Mouse (Mus musculus) ES-Bruce4 (cell line): ENCODE data around the gene Hdac9. TPM values are rescaled to one million over a fixed set of nuclear protein-coding genes. Genes with fewer than 3 reads are reported as not detected.

ENCODE experiments used
- H3K27ac ChIP-seq: 2 replicates; pipeline ENCODE4 v1.5.1; 2012; ENCODE audit warnings: low read length, inconsistent platforms; ENCODE audit not compliant: insufficient read depth
- H3K27me3 ChIP-seq: 2 replicates; pipeline ENCODE4 v1.6.1; 2012; ENCODE audit warnings: mild to moderate bottlenecking, low read length, inconsistent platforms; ENCODE audit not compliant: control insufficient read depth, poor library complexity, insufficient read depth, severe bottlenecking
- H3K36me3 ChIP-seq: 2 replicates; pipeline ENCODE4 v1.6.1; 2012; ENCODE audit warnings: inconsistent platforms, mild to moderate bottlenecking, low read length, moderate library complexity; ENCODE audit not compliant: control insufficient read depth, poor library complexity, insufficient read depth, severe bottlenecking
- H3K4me1 ChIP-seq: one replicate; pipeline ENCODE4 v1.8.1; 2011; ENCODE audit warnings: low read length; ENCODE audit not compliant: control insufficient read depth, insufficient read depth
- H3K4me3 ChIP-seq: 2 replicates; pipeline ENCODE4 v1.5.1; 2011; ENCODE audit warnings: low read depth, mild to moderate bottlenecking, low read length
- H3K9ac ChIP-seq: 2 replicates; pipeline ENCODE4 v1.6.1; 2012; ENCODE audit warnings: low read depth, mild to moderate bottlenecking, inconsistent platforms; ENCODE audit not compliant: poor library complexity, severe bottlenecking
- H3K9me3 ChIP-seq: replicated peaks from 2 replicates; pipeline ENCODE4 v1.6.1; 2012; ENCODE audit warnings: mild to moderate bottlenecking, low read length, inconsistent platforms; ENCODE audit not compliant: control insufficient read depth, poor library complexity, insufficient read depth, severe bottlenecking
- CTCF ChIP-seq: IDR thresholded peaks from one replicate; pipeline ENCODE4 v1.8.1; 2011; ENCODE audit warnings: low read depth, low read length
- EP300 ChIP-seq: IDR thresholded peaks from 2 replicates; pipeline ENCODE4 v1.6.1; 2011; ENCODE audit warnings: low read depth, low read length; ENCODE audit not compliant: insufficient read depth
- POLR2A ChIP-seq: IDR thresholded peaks from one replicate; pipeline ENCODE4 v1.8.1; 2011; ENCODE audit warnings: low read length; ENCODE audit not compliant: insufficient read depth
- polyA plus RNA-seq: library from polyadenylated mRNA; stranded (reverse); fragments of >200 nt; gene quantifications from 2 replicates; pipeline ENCODE4 v1.2.4, GENCODE M21; 2011; ENCODE audit warnings: low read depth; ENCODE audit not compliant: missing spikeins, insufficient read depth, insufficient read length

Hdac9 gene
- 1.3 and 1.6 TPM in 2 replicates for polyA plus RNA-seq

GRCm38 (mm10) chr12:34916995-34917394 is at the start of gene Hdac9:
Gene Hdac9, minus strand, starts transcription at chr12:34917095.
- Histone ChIP-seq H3K9me3 (no peaks in the 10 kb centered on the region), H3K27me3 (no peaks in the 10 kb centered on the region), H3K4me3 (no peak within 1 kb of the TSS), H3K9ac (no peak within 1 kb of the TSS), H3K27ac (no peak within 1 kb of the TSS), H3K36me3 (no peaks in the 10 kb centered on the region), H3K4me1 (no peaks in the 10 kb centered on the region)
- TF ChIP-seq CTCF = no peak
- TF ChIP-seq EP300 = no peak
- TF ChIP-seq POLR2A = no peak

- Histone ChIP-seq H3K4me3 (no peak overlapping the region), H3K27ac (no peak overlapping the region), H3K4me1 (no peaks in the 10 kb centered on the region), H3K9ac (no peak overlapping the region), H3K27me3 (no peaks in the 10 kb centered on the region), H3K9me3 (no peaks in the 10 kb centered on the region), H3K36me3 (no peaks in the 10 kb centered on the region)
- TF ChIP-seq POLR2A = no peak
- no peak for TF ChIP-seq EP300
- no peak for TF ChIP-seq CTCF
Measured at GRCm38 (mm10) chr12:34949066-34949706, 32.3 kb upstream of the Hdac9 start.

- Histone ChIP-seq H3K27ac (no peak overlapping the region), H3K36me3 (no peaks in the 10 kb centered on the region), H3K9ac (no peak overlapping the region), H3K4me1 (no peaks in the 10 kb centered on the region), H3K27me3 (no peaks in the 10 kb centered on the region), H3K4me3 (no peak overlapping the region), H3K9me3 (peaks cover 10% of the 10 kb centered on the region)
- TF ChIP-seq EP300 = no peak
- no peak for TF ChIP-seq POLR2A
Measured at GRCm38 (mm10) chr12:34937918-34938317, 21.0 kb upstream of the Hdac9 start.

GRCm38 (mm10) chr12:34908008-34908407 is 8.9 kb downstream of the Hdac9 start:
- Histone ChIP-seq H3K27me3 (no peaks in the 10 kb centered on the region), H3K9me3 (no peaks in the 10 kb centered on the region), H3K36me3 (no peaks in the 10 kb centered on the region), H3K4me3 (no peak overlapping the region), H3K9ac (no peak overlapping the region), H3K27ac (no peak overlapping the region), H3K4me1 (no peaks in the 10 kb centered on the region)
- TF ChIP-seq POLR2A (no peak), EP300 (no peak), CTCF (no peak)

GRCm38 (mm10) chr12:34907506-34907850 is 9.4 kb downstream of the Hdac9 start:
- Histone ChIP-seq H3K4me3 (peak overlapping the region; percentile 54), H3K27me3 (no peaks in the 10 kb centered on the region), H3K27ac (no peak overlapping the region), H3K9me3 (no peaks in the 10 kb centered on the region), H3K4me1 (no peaks in the 10 kb centered on the region), H3K36me3 (no peaks in the 10 kb centered on the region), H3K9ac (peak overlapping the region; percentile 75; the same call in 1 of the 2 replicates)
- TF ChIP-seq POLR2A = no peak
- peak; percentile 7 for TF ChIP-seq CTCF

GRCm38 (mm10) chr12:34906704-34907505 is 10.0 kb downstream of the Hdac9 start:
- Histone ChIP-seq H3K4me3 (peak overlapping the region; percentile 86), H3K27ac (no peak overlapping the region), H3K27me3 (no peaks in the 10 kb centered on the region), H3K4me1 (no peaks in the 10 kb centered on the region), H3K36me3 (no peaks in the 10 kb centered on the region), H3K9me3 (no peaks in the 10 kb centered on the region), H3K9ac (peak overlapping the region; percentile 75)
- TF ChIP-seq POLR2A = no peak
- TF ChIP-seq CTCF = no peak
- no peak for TF ChIP-seq EP300
